Mouse (Mus musculus) midbrain, postnatal 0 days (tissue): ENCODE data around the gene Naa50. TPM values are rescaled to one million over a fixed set of nuclear protein-coding genes. Genes with fewer than 3 reads are reported as not detected.

Experiments used
- ATAC-seq: fragments of 200-750 bp; cut with Nextera tagmentation; 2 replicates; pipeline ENCODE4 v1.8.0; 2017; ENCODE audit warnings: moderate number of reproducible peaks, mild to moderate bottlenecking, moderate TSS enrichment, moderate library complexity; ENCODE audit not compliant: low FRiP score
- DNase-seq: peaks from one replicate; pipeline ENCODE4 v3.0.0-alpha.2; 2015; ENCODE audit warnings: low spot score
- H3K27ac ChIP-seq: fragments of 300-500 bp; sonication (generic); 2 replicates; pipeline ENCODE4 v1.5.1; 2014; ENCODE audit warnings: low read depth, mild to moderate bottlenecking, low read length, mixed read lengths
- H3K27me3 ChIP-seq: fragments of 300-500 bp; sonication (generic); 2 replicates; pipeline ENCODE4 v1.6.1; 2014; ENCODE audit warnings: low read length, control low read depth, mixed read lengths; ENCODE audit not compliant: insufficient read depth
- H3K36me3 ChIP-seq: fragments of 300-500 bp; sonication (generic); 2 replicates; pipeline ENCODE4 v1.6.1; 2014; ENCODE audit warnings: low read length, control low read depth, mixed read lengths; ENCODE audit not compliant: insufficient read depth
- H3K4me1 ChIP-seq: fragments of 300-500 bp; sonication (generic); 2 replicates; pipeline ENCODE4 v1.6.1; 2014; ENCODE audit warnings: mild to moderate bottlenecking, control low read depth, antibody characterized with exemption, low read length, mixed read lengths; ENCODE audit not compliant: insufficient read depth
- H3K4me2 ChIP-seq: fragments of 300-500 bp; sonication (generic); 2 replicates; pipeline ENCODE4 v1.6.1; 2014; ENCODE audit warnings: low read depth, mild to moderate bottlenecking, low read length, mixed read lengths; ENCODE audit not compliant: poor library complexity, severe bottlenecking
- H3K4me3 ChIP-seq: fragments of 300-500 bp; sonication (generic); 2 replicates; pipeline ENCODE4 v1.5.1; 2014; ENCODE audit warnings: low read depth, mild to moderate bottlenecking, low read length, moderate library complexity
- H3K9ac ChIP-seq: fragments of 300-500 bp; sonication (generic); replicated peaks from 2 replicates; pipeline ENCODE4 v1.6.1; 2014; ENCODE audit warnings: mild to moderate bottlenecking, low read length, moderate library complexity, mixed read lengths; ENCODE audit not compliant: poor library complexity, severe bottlenecking
- H3K9me3 ChIP-seq: fragments of 300-500 bp; sonication (generic); 2 replicates; pipeline ENCODE4 v1.6.1; 2016; ENCODE audit warnings: low read length, control low read depth
- CTCF ChIP-seq: IDR thresholded peaks from 2 replicates; pipeline ENCODE4 v1.5.1; 2016; ENCODE audit warnings: antibody characterized with exemption, mild to moderate bottlenecking
- WGBS: fragments of 180-500 bp; shearing (Covaris S2); extraction: QIAGEN DNeasy Blood & Tissue Kit; methylation state at CpG from one replicate; pipeline ENCODE4 v1.1.7; 2014; 5-methylcytosine and 5-hydroxymethylcytosine counted together
- polyA plus RNA-seq: library from polyadenylated mRNA; unstranded; fragments of >200 nt; fragmentation: Nextera tagmentation; extraction: Ambion mirVana; gene quantifications from 2 replicates; pipeline ENCODE4 v1.2.1, GENCODE M21; 2015
- total RNA-seq: library from RNA; depleted of rRNA; stranded (reverse); fragments of >200 nt; gene quantifications from 2 replicates; pipeline ENCODE4 v1.2.3, GENCODE M21; 2014

Naa50 gene
- total and polyA plus RNA-seq, 2 experiments from 2014 or later = 15.3 to 50.4 TPM

- Histone ChIP-seq H3K9me3 (no peaks in the 10 kb centered on the region), H3K4me2 (no peak overlapping the region), H3K27ac (no peak overlapping the region), H3K36me3 (0 out of 2 replicates have a peak, but pooled peaks cover 2% of the 10 kb centered on the region), H3K4me1 (no peaks in the 10 kb centered on the region), H3K4me3 (no peak overlapping the region), H3K9ac (no peak overlapping the region), H3K27me3 (no peaks in the 10 kb centered on the region)
- ATAC-seq (no peak), DNase-seq (no peak)
- 93% methylated on average over 2 of the region's 2 CpGs for WGBS
- no peak for TF ChIP-seq CTCF
These were observed 51.3 kb downstream of the Naa50 start for GRCm38 (mm10) chr16:44190968-44191367.

GRCm38 (mm10) chr16:44199066-44199703 is 59.6 kb downstream of the Naa50 start:
- ATAC-seq = no peak
- no peak overlapping the region for H3K27ac ChIP-seq
- H3K4me3 ChIP-seq = no peak overlapping the region
- H3K27me3 ChIP-seq = no peaks in the 10 kb centered on the region
- no peak for TF ChIP-seq CTCF
- no peak overlapping the region for H3K4me2 ChIP-seq
- no peaks in the 10 kb centered on the region for H3K4me1 ChIP-seq
- peaks cover 5% of the 10 kb centered on the region; the same call in 1 of the 2 replicates for H3K36me3 ChIP-seq
- no peak for DNase-seq
- no peak overlapping the region for H3K9ac ChIP-seq
- no peaks in the 10 kb centered on the region for H3K9me3 ChIP-seq
- 91% methylated on average over 14 of the region's 14 CpGs for WGBS

DNA sequence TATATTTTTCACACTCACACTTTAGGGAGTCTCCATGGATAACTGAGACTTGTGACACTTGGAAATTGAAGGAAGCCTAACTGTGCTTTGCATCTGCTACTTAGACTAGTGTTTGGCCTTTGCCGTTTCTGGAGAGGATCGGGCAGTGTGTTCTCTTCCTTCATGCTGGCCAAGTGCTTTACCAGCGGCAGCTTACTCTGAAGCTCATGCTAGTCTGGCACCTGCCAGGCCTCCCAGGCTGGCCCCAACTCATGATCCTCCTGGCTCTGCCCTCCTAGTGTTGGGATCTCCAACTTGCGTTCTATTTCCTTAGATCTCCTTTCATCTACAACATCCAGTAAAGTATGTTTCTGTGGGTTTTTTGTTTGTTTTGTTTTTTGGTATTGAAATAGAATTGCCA is 60.5 kb downstream of the Naa50 start:
- ATAC-seq (no peak), DNase-seq (no peak)
- no peak overlapping the region for H3K9ac ChIP-seq
- H3K27me3 ChIP-seq = no peaks in the 10 kb centered on the region
- no peak overlapping the region for H3K4me3 ChIP-seq
- WGBS = 99% methylated on average over 4 of the region's 4 CpGs
- H3K4me1 ChIP-seq = no peaks in the 10 kb centered on the region
- no peak for TF ChIP-seq CTCF
- no peaks in the 10 kb centered on the region for H3K9me3 ChIP-seq
- no peak overlapping the region for H3K27ac ChIP-seq
- peaks cover 5% of the 10 kb centered on the region; the same call in 1 of the 2 replicates for H3K36me3 ChIP-seq
- no peak overlapping the region for H3K4me2 ChIP-seq

DNA sequence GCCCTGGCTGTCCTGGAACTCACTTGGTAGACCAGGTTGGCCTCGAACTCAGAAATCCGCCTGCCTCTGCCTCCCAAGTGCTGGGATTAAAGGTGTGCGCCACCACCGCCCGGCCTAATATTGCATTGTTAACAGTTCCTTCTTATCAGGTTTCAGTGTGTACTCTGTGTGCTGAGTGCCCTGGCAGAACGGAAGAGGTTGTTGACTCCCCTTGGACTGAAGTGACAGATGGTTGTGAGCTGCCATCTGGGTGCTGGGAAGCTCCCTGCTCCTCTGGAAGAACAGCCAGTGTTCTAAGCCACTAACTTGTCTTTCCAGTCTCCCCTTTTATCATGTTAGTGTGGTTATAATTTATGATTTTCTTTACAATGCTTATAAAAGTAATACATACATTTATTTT is 64.7 kb downstream of the Naa50 start:
- Histone ChIP-seq H3K4me1 (no peaks in the 10 kb centered on the region), H3K9ac (no peak overlapping the region), H3K27me3 (no peaks in the 10 kb centered on the region), H3K4me3 (no peak overlapping the region), H3K4me2 (no peak overlapping the region), H3K9me3 (no peaks in the 10 kb centered on the region), H3K36me3 (peaks cover 22% of the 10 kb centered on the region), H3K27ac (no peak overlapping the region)
- no peak for TF ChIP-seq CTCF
- no peak for ATAC-seq
- DNase-seq = peak; percentile 14
- 96% methylated on average over 6 of the region's 6 CpGs for WGBS

DNA sequence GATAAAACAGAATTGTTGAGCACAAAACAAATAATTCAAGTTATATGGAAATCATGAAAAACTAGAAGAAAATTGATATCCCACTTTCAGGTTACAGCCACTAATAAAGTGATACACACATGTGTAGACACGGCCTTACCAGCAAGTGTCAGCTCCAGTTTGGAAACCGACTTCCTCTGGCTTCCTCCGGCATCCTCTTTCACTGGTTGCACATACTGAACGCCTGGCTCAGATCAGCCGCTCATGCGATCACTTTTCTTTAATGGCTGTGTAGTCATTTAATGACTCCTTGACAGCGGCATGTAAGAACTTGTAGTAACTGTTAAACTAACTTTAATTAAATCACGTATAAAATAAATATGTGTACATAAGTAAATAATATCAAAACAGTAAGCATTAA is 66.3 kb downstream of the Naa50 start:
- no peak for ATAC-seq
- Histone ChIP-seq H3K36me3 (peaks cover 22% of the 10 kb centered on the region), H3K4me2 (no peak overlapping the region), H3K4me3 (no peak overlapping the region), H3K27me3 (no peaks in the 10 kb centered on the region), H3K9me3 (no peaks in the 10 kb centered on the region), H3K27ac (no peak overlapping the region), H3K9ac (no peak overlapping the region), H3K4me1 (no peaks in the 10 kb centered on the region)
- no peak for DNase-seq
- TF ChIP-seq CTCF = no peak
- WGBS = 90% methylated on average over 8 of the region's 8 CpGs

DNA sequence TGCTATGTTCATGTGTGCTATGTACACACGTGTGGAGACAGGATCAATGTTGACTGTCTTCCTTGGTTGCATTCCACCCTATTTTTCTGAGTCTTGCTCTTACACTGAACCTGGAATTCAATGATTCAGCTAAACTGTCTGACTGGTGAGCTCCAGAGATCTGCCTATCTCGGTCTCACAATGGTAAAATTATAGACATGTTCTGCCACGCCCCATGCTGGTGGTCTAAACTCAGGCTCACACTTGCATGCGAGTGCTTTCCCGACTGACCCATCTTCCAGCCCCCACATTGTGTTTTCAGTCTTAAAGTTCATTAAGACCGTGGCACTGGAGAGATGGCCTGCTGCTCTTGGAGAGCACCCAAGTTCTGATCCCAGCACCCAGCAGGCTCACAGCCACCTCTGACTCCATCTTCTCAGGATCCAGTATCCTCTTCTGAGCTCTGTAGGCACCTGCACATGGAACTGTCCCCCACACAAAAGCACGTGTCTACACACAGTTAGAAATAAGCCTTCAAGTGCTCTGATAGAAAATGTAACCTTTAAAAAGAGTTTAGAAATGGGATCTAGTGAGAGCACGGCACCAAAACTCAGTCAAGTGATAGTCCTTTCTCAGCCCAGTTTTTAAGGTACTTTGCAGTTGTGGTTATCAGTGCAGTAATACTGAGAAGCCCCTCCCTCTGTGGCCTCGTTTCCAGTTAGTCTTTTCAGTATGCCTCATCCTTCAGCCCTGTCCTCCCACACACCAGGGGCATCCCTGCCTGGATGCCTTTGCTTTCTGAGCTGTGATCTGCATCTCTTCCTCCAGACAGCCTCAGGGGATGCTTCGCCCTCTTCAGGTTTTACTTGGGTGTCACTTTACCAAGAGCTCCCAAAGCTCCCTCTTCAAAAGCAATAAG is 70.8 kb downstream of the Naa50 start:
- H3K9me3 ChIP-seq = no peaks in the 10 kb centered on the region
- no peak overlapping the region for H3K4me2 ChIP-seq
- H3K27ac ChIP-seq = no peak overlapping the region
- TF ChIP-seq CTCF = no peak
- H3K9ac ChIP-seq = no peak overlapping the region
- H3K36me3 ChIP-seq = peaks cover 41% of the 10 kb centered on the region
- H3K4me3 ChIP-seq = no peak overlapping the region
- no peaks in the 10 kb centered on the region for H3K4me1 ChIP-seq
- H3K27me3 ChIP-seq = no peaks in the 10 kb centered on the region
- DNase-seq (no peak), ATAC-seq (no peak)
- WGBS = 86% methylated on average over 10 of the region's 10 CpGs
